Mouse (Mus musculus) heart, postnatal 0 days (tissue): ENCODE measurements at regions not wholly inside any gene's neighbourhood (a gene's known extent, or its start where the extent isn't known, plus 50 kb on each side); places are given as distances from the start of the nearest gene placed in this dataset.

Experiments used
- ATAC-seq: fragments of 200-750 bp; cut with Nextera tagmentation; 2 replicates; pipeline ENCODE4 v1.8.0; 2017; ENCODE audit warnings: low read depth, moderate number of reproducible peaks, moderate library complexity; ENCODE audit not compliant: insufficient read depth
- DNase-seq: peaks from one replicate; pipeline ENCODE4 v3.0.0-alpha.2; 2016; ENCODE audit warnings: low spot score
- H3K27ac ChIP-seq: fragments of 300-500 bp; sonication (generic); 2 replicates; pipeline ENCODE4 v1.5.1; 2014; ENCODE audit warnings: low read depth, mild to moderate bottlenecking
- H3K27me3 ChIP-seq: fragments of 300-500 bp; sonication (generic); 2 replicates; pipeline ENCODE4 v1.6.1; 2014; ENCODE audit warnings: low read length, mixed read lengths; ENCODE audit not compliant: control insufficient read depth, insufficient read depth
- H3K36me3 ChIP-seq: fragments of 300-500 bp; sonication (generic); replicated peaks from 2 replicates; pipeline ENCODE4 v1.6.1; 2014; ENCODE audit warnings: low read length, mixed read lengths; ENCODE audit not compliant: control insufficient read depth, insufficient read depth
- H3K4me1 ChIP-seq: fragments of 300-500 bp; sonication (generic); 2 replicates; pipeline ENCODE4 v1.6.1; 2014; ENCODE audit warnings: antibody characterized with exemption; ENCODE audit not compliant: control insufficient read depth, insufficient read depth
- H3K4me2 ChIP-seq: fragments of 300-500 bp; sonication (generic); 2 replicates; pipeline ENCODE4 v1.6.1; 2014; ENCODE audit warnings: low read depth, mild to moderate bottlenecking, low read length, moderate library complexity
- H3K4me3 ChIP-seq: fragments of 300-500 bp; sonication (generic); 2 replicates; pipeline ENCODE4 v1.5.1; 2014; ENCODE audit warnings: low read depth, low read length
- H3K9ac ChIP-seq: fragments of 300-500 bp; sonication (generic); replicated peaks from 2 replicates; pipeline ENCODE4 v1.6.1; 2014; ENCODE audit warnings: low read depth, low read length, mixed read lengths
- H3K9me3 ChIP-seq: fragments of 300-500 bp; sonication (generic); replicated peaks from 2 replicates; pipeline ENCODE4 v1.6.1; 2016; ENCODE audit warnings: low read length; ENCODE audit not compliant: control insufficient read depth
- CTCF ChIP-seq: IDR thresholded peaks from 2 replicates; pipeline ENCODE4 v1.5.1; 2016; ENCODE audit warnings: antibody characterized with exemption, control low read depth, low read depth
- EP300 ChIP-seq: IDR thresholded peaks from 2 replicates; pipeline ENCODE4 v1.6.1; 2016; ENCODE audit warnings: antibody characterized with exemption, low read depth
- WGBS: fragments of 180-500 bp; shearing (Covaris S2); extraction: QIAGEN DNeasy Blood & Tissue Kit; methylation state at CpG from one replicate; pipeline ENCODE4 v1.1.7; 2014; 5-methylcytosine and 5-hydroxymethylcytosine counted together

DNA sequence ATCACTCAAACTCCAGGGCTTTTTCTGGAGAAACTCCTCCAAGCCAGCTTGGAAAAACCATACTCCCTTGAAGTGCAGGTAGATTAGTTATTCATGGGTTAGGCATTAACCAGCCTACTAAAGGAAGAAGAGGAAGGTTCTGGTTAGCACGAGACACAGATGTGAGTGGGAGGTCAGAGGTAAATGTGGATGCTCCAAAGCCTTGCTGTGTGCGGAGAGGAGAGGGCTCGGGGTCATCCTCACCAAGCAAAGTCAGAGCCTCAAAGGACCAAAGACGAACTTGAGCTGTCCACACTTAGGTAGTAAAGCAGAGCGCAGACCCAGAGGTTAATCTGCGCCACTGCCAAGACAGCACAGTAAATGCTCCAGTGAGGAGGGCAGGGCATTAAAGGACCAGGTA lies 177.8 kb upstream of the Klf12 start:
- DNase-seq (no peak), ATAC-seq (no peak)
- no peaks in the 10 kb centered on the region for H3K27me3 ChIP-seq
- H3K36me3 ChIP-seq, result no peaks in the 10 kb centered on the region
- TF ChIP-seq CTCF (no peak), EP300 (no peak)
- H3K9me3 ChIP-seq, result no peaks in the 10 kb centered on the region
- H3K4me1 ChIP-seq, result peaks cover 11% of the 10 kb centered on the region; the same call in 1 of the 2 replicates
- no peak overlapping the region for H3K4me2 ChIP-seq
- H3K4me3 ChIP-seq, result no peak overlapping the region
- H3K9ac ChIP-seq, result no peak overlapping the region
- 82% methylated on average over 6 of the region's 6 CpGs for WGBS
- H3K27ac ChIP-seq, result 0 out of 2 replicates have a peak overlapping the region, but pooled peaks have one; percentile 27

DNA sequence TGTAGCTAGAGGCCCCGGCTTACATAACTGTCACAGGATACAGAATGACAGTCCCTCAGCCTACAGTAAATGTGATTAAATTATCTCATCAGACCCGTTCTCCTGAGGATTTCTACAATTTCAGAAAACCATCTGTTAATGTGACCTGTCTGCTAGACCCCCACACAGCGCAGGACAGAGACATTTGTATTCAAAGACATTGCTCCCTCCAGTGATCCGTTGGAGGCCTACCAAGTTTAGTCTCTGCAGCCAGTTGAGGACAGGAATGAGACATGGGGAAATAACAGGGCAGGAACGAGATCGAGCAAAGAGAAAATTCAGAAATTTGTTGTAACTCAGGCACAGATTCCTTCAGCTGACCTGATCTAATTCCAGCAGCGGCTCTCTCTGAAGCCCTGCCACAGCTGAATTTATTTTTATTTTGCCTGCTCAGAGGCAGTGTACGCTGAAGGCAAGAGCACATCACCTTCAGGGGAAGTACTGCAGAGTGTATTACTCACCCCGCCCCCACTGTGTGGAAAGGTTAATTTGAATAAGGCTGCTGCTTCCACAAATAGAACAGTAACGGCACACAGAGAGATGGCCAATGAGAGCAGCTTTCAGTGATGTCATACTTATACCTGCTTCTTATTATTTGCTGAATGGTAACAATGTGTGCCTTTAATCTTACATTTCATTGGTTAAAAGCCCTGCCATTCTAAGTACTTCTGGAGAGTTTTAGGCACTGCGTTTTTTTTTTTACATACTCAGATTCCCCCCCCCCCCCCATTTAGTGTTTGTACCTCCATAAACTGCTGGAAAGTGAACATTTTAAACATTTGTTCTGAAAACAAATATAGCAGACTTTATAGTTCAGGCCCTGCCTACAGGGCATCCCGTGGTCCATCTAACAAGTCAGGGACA lies 176.9 kb upstream of the Klf12 start:
- Histone ChIP-seq H3K36me3 (no peaks in the 10 kb centered on the region), H3K4me2 (0 out of 2 replicates have a peak overlapping the region, but pooled peaks have one; percentile 29), H3K9ac (peak overlapping the region; percentile 28), H3K4me1 (peaks cover 11% of the 10 kb centered on the region; the same call in 1 of the 2 replicates), H3K27me3 (no peaks in the 10 kb centered on the region), H3K27ac (peak overlapping the region; percentile 87), H3K4me3 (no peak overlapping the region), H3K9me3 (no peaks in the 10 kb centered on the region)
- ATAC-seq (peak; percentile 98), DNase-seq (peak; percentile 92)
- 18% methylated on average over 12 of the region's 12 CpGs for WGBS
- TF ChIP-seq CTCF (no peak), EP300 (0 out of 2 replicates have a peak, but pooled peaks have one; percentile 65)

DNA sequence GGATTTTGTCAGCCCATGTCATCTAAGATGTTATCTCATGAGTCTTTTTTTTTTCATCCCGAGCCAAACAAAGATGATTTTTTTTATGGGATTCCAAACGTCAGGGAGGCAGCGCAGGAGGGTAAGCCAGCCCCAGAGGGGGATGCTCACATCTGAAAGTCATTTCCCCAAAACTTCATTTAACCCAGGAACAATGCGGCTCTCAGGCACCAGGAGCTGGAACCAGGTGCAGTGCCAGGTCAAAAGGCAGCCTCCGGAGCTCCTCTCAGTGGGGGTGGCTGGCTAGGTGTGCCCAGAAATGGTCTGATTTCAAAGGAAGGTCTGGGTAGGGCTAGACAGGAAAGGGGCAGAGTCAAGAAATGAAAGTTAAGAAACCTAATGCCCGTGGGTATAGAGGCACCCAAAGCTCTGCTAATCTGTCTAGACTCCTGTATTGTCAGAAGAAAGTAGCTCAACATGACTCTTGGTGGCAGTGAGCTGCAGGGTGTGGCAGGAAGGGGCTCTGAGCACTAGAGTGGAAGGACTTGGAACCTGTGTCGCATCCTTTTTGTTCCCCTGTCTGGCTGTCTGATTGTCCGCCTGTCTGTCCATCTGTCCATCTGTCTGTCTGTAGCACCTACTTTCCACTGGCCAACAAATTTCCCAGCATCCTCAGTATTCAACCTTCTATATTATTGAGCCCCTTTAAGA lies 175.3 kb upstream of the Klf12 start:
- no peak for ATAC-seq
- Histone ChIP-seq H3K4me2 (no peak overlapping the region), H3K4me1 (peaks cover 11% of the 10 kb centered on the region; the same call in 1 of the 2 replicates)

DNA sequence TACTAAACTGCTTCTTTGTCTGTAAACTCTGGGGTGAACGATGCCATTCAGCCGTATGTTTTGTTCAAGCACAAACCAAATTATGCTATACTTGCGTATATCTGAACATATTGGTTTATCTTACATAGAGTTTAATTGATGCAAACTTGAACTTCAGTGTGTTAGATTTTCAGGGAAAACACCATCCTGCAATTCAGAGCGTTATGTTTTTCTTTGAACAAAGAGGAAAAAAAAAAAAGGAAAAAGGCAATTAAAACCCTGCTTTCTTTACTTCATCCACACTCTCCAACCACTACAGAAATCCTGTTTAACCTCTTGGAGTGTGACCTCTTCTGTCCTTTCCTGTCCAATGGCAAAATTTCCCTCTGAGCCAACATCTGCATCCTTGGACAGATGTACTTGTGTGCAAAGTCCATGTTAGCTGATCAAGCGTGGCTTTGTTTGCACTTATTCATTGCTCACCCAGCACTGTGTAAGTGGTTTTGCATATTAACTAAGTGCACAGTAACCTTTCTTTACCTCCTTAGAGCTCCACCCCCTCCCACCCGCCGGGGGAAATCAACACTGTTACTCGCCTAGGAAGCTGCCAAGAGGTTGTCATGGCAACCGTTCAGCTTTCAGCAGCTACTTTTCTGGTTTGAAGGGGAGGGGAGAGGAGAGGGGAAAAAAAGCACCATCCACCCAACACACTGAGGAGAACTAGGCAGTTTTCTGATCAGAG lies 174.4 kb upstream of the Klf12 start:
- no peak overlapping the region for H3K4me2 ChIP-seq
- no peaks in the 10 kb centered on the region for H3K27me3 ChIP-seq
- 41% methylated on average over 9 of the region's 9 CpGs for WGBS
- peaks cover 11% of the 10 kb centered on the region; the same call in 1 of the 2 replicates for H3K4me1 ChIP-seq
- DNase-seq (peak; percentile 30), ATAC-seq (no peak)
- no peaks in the 10 kb centered on the region for H3K9me3 ChIP-seq
- no peak overlapping the region for H3K27ac ChIP-seq
- no peak for TF ChIP-seq EP300
- TF ChIP-seq CTCF, result no peak
- H3K9ac ChIP-seq, result no peak overlapping the region
- no peaks in the 10 kb centered on the region for H3K36me3 ChIP-seq
- H3K4me3 ChIP-seq, result no peak overlapping the region

More for the DNA sequence above, 175.3 kb upstream of the Klf12 start:
- Histone ChIP-seq H3K36me3 (no peaks in the 10 kb centered on the region), H3K9ac (no peak overlapping the region), H3K27ac (no peak overlapping the region), H3K4me3 (no peak overlapping the region), H3K9me3 (no peaks in the 10 kb centered on the region), H3K27me3 (no peaks in the 10 kb centered on the region)
- 50% methylated on average over 8 of the region's 8 CpGs for WGBS
- TF ChIP-seq CTCF, result no peak
- no peak for TF ChIP-seq EP300
- DNase-seq, result no peak
